Mouse (Mus musculus): Measurements from ENCODE around the gene Xylt1. TPM values are rescaled to one million over a fixed set of nuclear protein-coding genes. Genes with fewer than 3 reads are reported as not detected.

The Xylt1 gene
- polyA plus RNA-seq, 1 experiment from 2014 or later, result 1.8 TPM

- Histone ChIP-seq H3K36me3 (no peaks in the 10 kb centered on the region), H3K27ac (no peak overlapping the region), H3K9ac (replicated peaks) (no peak overlapping the region), H3K4me3 (replicated peaks) (no peak overlapping the region), H3K9me3 (peaks cover 12% of the 10 kb centered on the region; the same call in 1 of the 2 replicates), H3K4me2 (no peak overlapping the region), H3K4me1 (replicated peaks) (peaks cover 18% of the 10 kb centered on the region), H3K27me3 (no peaks in the 10 kb centered on the region)
- ATAC-seq (ENCODE audit: insufficient number of reproducible peaks, insufficient read depth, low FRiP score, low TSS enrichment, low read depth), result no peak
- 67% methylated on average over 15 of the region's 15 CpGs for WGBS
Observed at GRCm38 (mm10) chr7:117501355-117502181, 120.8 kb downstream of the Xylt1 start.

DNA sequence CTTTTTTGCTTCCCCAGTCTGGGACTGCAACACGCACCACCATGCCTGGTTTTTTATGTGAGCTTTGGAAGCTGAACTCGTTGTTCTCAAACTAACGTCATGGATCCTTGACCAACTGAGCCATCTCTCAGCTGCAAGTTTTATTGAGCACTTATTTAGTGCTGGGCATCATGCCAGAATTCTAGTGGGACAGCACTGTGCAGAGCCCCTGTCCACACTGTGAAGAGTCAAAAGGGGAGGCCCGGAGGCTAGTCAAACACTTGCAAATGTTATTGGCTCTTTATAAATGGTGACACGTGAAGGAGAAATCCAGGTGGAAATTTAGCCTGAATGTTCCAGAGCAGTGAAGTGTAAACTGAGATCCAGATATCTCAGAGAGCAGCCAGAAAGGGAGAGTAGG lies 121.6 kb downstream of the Xylt1 start:
- no peak for ATAC-seq (ENCODE audit: insufficient number of reproducible peaks, insufficient read depth, low FRiP score, low TSS enrichment, low read depth)
- peaks cover 18% of the 10 kb centered on the region for H3K4me1 ChIP-seq (replicated peaks)
- no peak overlapping the region for H3K4me3 ChIP-seq (replicated peaks)
- H3K4me2 ChIP-seq, result no peak overlapping the region
- no peaks in the 10 kb centered on the region for H3K36me3 ChIP-seq
- no peak overlapping the region for H3K27ac ChIP-seq
- no peaks in the 10 kb centered on the region for H3K27me3 ChIP-seq
- no peak overlapping the region for H3K9ac ChIP-seq (replicated peaks)
- 64% methylated on average over 5 of the region's 5 CpGs for WGBS
- H3K9me3 ChIP-seq, result peaks cover 12% of the 10 kb centered on the region; the same call in 1 of the 2 replicates

GRCm38 (mm10) chr7:117503714-117504113 lies 122.9 kb downstream of the Xylt1 start:
- Histone ChIP-seq H3K27ac (peak overlapping the region; percentile 67), H3K9ac (replicated peaks) (no peak overlapping the region), H3K4me1 (replicated peaks) (peaks cover 28% of the 10 kb centered on the region), H3K4me2 (no peak overlapping the region), H3K4me3 (replicated peaks) (no peak overlapping the region), H3K9me3 (peaks cover 12% of the 10 kb centered on the region; the same call in 1 of the 2 replicates), H3K36me3 (no peaks in the 10 kb centered on the region), H3K27me3 (no peaks in the 10 kb centered on the region)
- 0 out of 2 replicates have a peak, but pooled peaks have one; percentile 21 for ATAC-seq (ENCODE audit: insufficient number of reproducible peaks, insufficient read depth, low FRiP score, low TSS enrichment, low read depth)
- 49% methylated on average over 9 of the region's 9 CpGs for WGBS

GRCm38 (mm10) chr7:117505791-117506190 lies 125.0 kb downstream of the Xylt1 start:
- WGBS, result 83% methylated on average over 3 of the region's 3 CpGs
- Histone ChIP-seq H3K9me3 (0 out of 2 replicates have a peak, but pooled peaks cover 7% of the 10 kb centered on the region), H3K4me3 (replicated peaks) (no peak overlapping the region), H3K4me1 (replicated peaks) (peaks cover 33% of the 10 kb centered on the region), H3K9ac (replicated peaks) (no peak overlapping the region), H3K27ac (no peak overlapping the region), H3K27me3 (no peaks in the 10 kb centered on the region), H3K36me3 (no peaks in the 10 kb centered on the region), H3K4me2 (no peak overlapping the region)
- ATAC-seq (ENCODE audit: insufficient number of reproducible peaks, insufficient read depth, low FRiP score, low TSS enrichment, low read depth), result no peak

GRCm38 (mm10) chr7:117507351-117507750 lies 126.6 kb downstream of the Xylt1 start:
- no peaks in the 10 kb centered on the region for H3K9me3 ChIP-seq
- H3K27ac ChIP-seq, result no peak overlapping the region
- 89% methylated on average over 10 of the region's 10 CpGs for WGBS
- H3K4me1 ChIP-seq (replicated peaks), result peaks cover 33% of the 10 kb centered on the region
- H3K27me3 ChIP-seq, result no peaks in the 10 kb centered on the region
- ATAC-seq (ENCODE audit: insufficient number of reproducible peaks, insufficient read depth, low FRiP score, low TSS enrichment, low read depth), result no peak
- H3K9ac ChIP-seq (replicated peaks), result no peak overlapping the region
- no peak overlapping the region for H3K4me2 ChIP-seq
- no peak overlapping the region for H3K4me3 ChIP-seq (replicated peaks)
- H3K36me3 ChIP-seq, result no peaks in the 10 kb centered on the region

- no peak for ATAC-seq (ENCODE audit: insufficient number of reproducible peaks, insufficient read depth, low FRiP score, low TSS enrichment, low read depth)
- 63% methylated on average over 8 of the region's 8 CpGs for WGBS
- no peak overlapping the region for H3K27ac ChIP-seq
Observed at GRCm38 (mm10) chr7:117508090-117508489, 127.3 kb downstream of the Xylt1 start.

GRCm38 (mm10) chr7:117510113-117510512 lies 129.3 kb downstream of the Xylt1 start:
- no peaks in the 10 kb centered on the region for H3K9me3 ChIP-seq
- peaks cover 14% of the 10 kb centered on the region; the same call in 1 of the 2 replicates for H3K4me1 ChIP-seq (replicated peaks)
- 85% methylated on average over 2 of the region's 2 CpGs for WGBS
- no peak overlapping the region for H3K4me2 ChIP-seq
- no peak overlapping the region for H3K27ac ChIP-seq
- no peak overlapping the region for H3K4me3 ChIP-seq (replicated peaks)
- no peak for ATAC-seq (ENCODE audit: insufficient number of reproducible peaks, insufficient read depth, low FRiP score, low TSS enrichment, low read depth)
- no peak overlapping the region for H3K9ac ChIP-seq (replicated peaks)
- H3K27me3 ChIP-seq, result no peaks in the 10 kb centered on the region
- H3K36me3 ChIP-seq, result no peaks in the 10 kb centered on the region

More at GRCm38 (mm10) chr7:117508090-117508489, 127.3 kb downstream of the Xylt1 start:
- Histone ChIP-seq H3K9ac (replicated peaks) (no peak overlapping the region), H3K4me3 (replicated peaks) (no peak overlapping the region), H3K9me3 (no peaks in the 10 kb centered on the region), H3K4me2 (no peak overlapping the region), H3K27me3 (no peaks in the 10 kb centered on the region), H3K4me1 (replicated peaks) (peaks cover 28% of the 10 kb centered on the region), H3K36me3 (no peaks in the 10 kb centered on the region)

- 78% methylated on average over 2 of the region's 2 CpGs for WGBS
- H3K27ac ChIP-seq, result no peak overlapping the region
- no peak overlapping the region for H3K9ac ChIP-seq (replicated peaks)
- H3K4me1 ChIP-seq (replicated peaks), result peaks cover 14% of the 10 kb centered on the region; the same call in 1 of the 2 replicates
- H3K9me3 ChIP-seq, result no peaks in the 10 kb centered on the region
- ATAC-seq (ENCODE audit: insufficient number of reproducible peaks, insufficient read depth, low FRiP score, low TSS enrichment, low read depth), result no peak
- H3K4me3 ChIP-seq (replicated peaks), result no peak overlapping the region
- no peak overlapping the region for H3K4me2 ChIP-seq
- no peaks in the 10 kb centered on the region for H3K27me3 ChIP-seq
- H3K36me3 ChIP-seq, result no peaks in the 10 kb centered on the region
Observed at GRCm38 (mm10) chr7:117512301-117512700, 131.5 kb downstream of the Xylt1 start.

- ATAC-seq (ENCODE audit: insufficient number of reproducible peaks, insufficient read depth, low FRiP score, low TSS enrichment, low read depth), result no peak
- Histone ChIP-seq H3K4me1 (replicated peaks) (no peaks in the 10 kb centered on the region), H3K36me3 (no peaks in the 10 kb centered on the region), H3K4me3 (replicated peaks) (no peak overlapping the region), H3K9ac (replicated peaks) (no peak overlapping the region), H3K27ac (no peak overlapping the region), H3K9me3 (no peaks in the 10 kb centered on the region), H3K27me3 (no peaks in the 10 kb centered on the region), H3K4me2 (no peak overlapping the region)
- WGBS, result 76% methylated on average over 1 of the region's 1 CpGs
Observed at GRCm38 (mm10) chr7:117515794-117516193, 135.0 kb downstream of the Xylt1 start.

GRCm38 (mm10) chr7:117516896-117517295 lies 136.1 kb downstream of the Xylt1 start:
- no peak for ATAC-seq (ENCODE audit: insufficient number of reproducible peaks, insufficient read depth, low FRiP score, low TSS enrichment, low read depth)
- no peaks in the 10 kb centered on the region for H3K27me3 ChIP-seq
- H3K27ac ChIP-seq, result no peak overlapping the region
- H3K9ac ChIP-seq (replicated peaks), result no peak overlapping the region
- no peak overlapping the region for H3K4me2 ChIP-seq
- H3K4me1 ChIP-seq (replicated peaks), result peaks cover 2% of the 10 kb centered on the region
- H3K9me3 ChIP-seq, result no peaks in the 10 kb centered on the region
- no peaks in the 10 kb centered on the region for H3K36me3 ChIP-seq
- no peak overlapping the region for H3K4me3 ChIP-seq (replicated peaks)
- WGBS, result 49% methylated on average over 4 of the region's 4 CpGs

- no peaks in the 10 kb centered on the region for H3K9me3 ChIP-seq
- H3K36me3 ChIP-seq, result no peaks in the 10 kb centered on the region
- no peak overlapping the region for H3K9ac ChIP-seq (replicated peaks)
- no peak overlapping the region for H3K4me2 ChIP-seq
- no peaks in the 10 kb centered on the region for H3K27me3 ChIP-seq
- H3K27ac ChIP-seq, result no peak overlapping the region
- H3K4me1 ChIP-seq (replicated peaks), result peaks cover 12% of the 10 kb centered on the region
- no peak for ATAC-seq (ENCODE audit: insufficient number of reproducible peaks, insufficient read depth, low FRiP score, low TSS enrichment, low read depth)
- no peak overlapping the region for H3K4me3 ChIP-seq (replicated peaks)
Observed at GRCm38 (mm10) chr7:117521369-117521768, 140.6 kb downstream of the Xylt1 start.
